Mouse (Mus musculus) CH12.LX (cell line): ENCODE measurements around the gene Trnp1. TPM values are rescaled to one million over a fixed set of nuclear protein-coding genes. Genes with fewer than 3 reads are reported as not detected.

ENCODE experiments used
- DNase-seq: peaks from one replicate; pipeline ENCODE4 v3.0.0-alpha.2; 2013; ENCODE audit errors: extremely low read depth
- H3K27ac ChIP-seq: 2 replicates; pipeline ENCODE4 v1.5.1; 2012; ENCODE audit warnings: low read depth, mild to moderate bottlenecking, control low read depth, moderate library complexity; ENCODE audit not compliant: insufficient read depth
- H3K27me3 ChIP-seq: replicated peaks from 2 replicates; pipeline ENCODE3; 2012; ENCODE audit warnings: inconsistent platforms
- H3K36me3 ChIP-seq, 2 experiments: replicated peaks in 1 of 2; 2 replicates each; pipeline versions ENCODE3 to v1.6.1; 2012; ENCODE audit warnings: inconsistent platforms in 1 of 2, low read length in 1 of 2, mild to moderate bottlenecking in 1 of 2, mixed read lengths in 1 of 2, moderate library complexity in 1 of 2; ENCODE audit not compliant: control insufficient read depth in 1 of 2, insufficient read depth in 1 of 2
- H3K4me1 ChIP-seq, 2 experiments: 2 replicates each; pipeline ENCODE4 v1.6.1; 2012; ENCODE audit warnings: inconsistent platforms in 1 of 2, moderate library complexity in 1 of 2; ENCODE audit not compliant: insufficient read depth in 2 of 2, control insufficient read depth in 1 of 2
- H3K4me2 ChIP-seq: 2 replicates; pipeline ENCODE4 v1.6.1; 2012; ENCODE audit warnings: low read depth, mild to moderate bottlenecking, control low read depth; ENCODE audit not compliant: poor library complexity, insufficient read depth, severe bottlenecking
- H3K4me3 ChIP-seq, 3 experiments: fragments of 150-350 bp in 1 of 3; sonication (generic) in 1 of 3; replicated peaks in 1 of 3; 2 replicates each; pipeline versions ENCODE3 to v1.5.1; 2011 to 2012; ENCODE audit warnings: low read depth in 2 of 3, low read length in 2 of 3, mild to moderate bottlenecking in 2 of 3, moderate library complexity in 2 of 3, control low read depth in 1 of 3, improper control_type of control experiment in 1 of 3, inconsistent platforms in 1 of 3, mixed read lengths in 1 of 3; ENCODE audit not compliant: poor library complexity in 1 of 3
- H3K79me2 ChIP-seq: replicated peaks from 2 replicates; pipeline ENCODE4 v1.6.1; 2012; ENCODE audit warnings: mild to moderate bottlenecking, moderate library complexity; ENCODE audit not compliant: control insufficient read depth, poor library complexity, insufficient read depth, severe bottlenecking; ENCODE audit errors: extremely low read depth
- H3K9ac ChIP-seq: 2 replicates; pipeline ENCODE4 v1.6.1; 2012; ENCODE audit warnings: low read depth, mild to moderate bottlenecking, control low read depth, moderate library complexity; ENCODE audit not compliant: insufficient read depth
- H3K9me3 ChIP-seq: replicated peaks from 2 replicates; pipeline ENCODE3; 2012; ENCODE audit warnings: low read length, inconsistent platforms, mixed read lengths
- BHLHE40 ChIP-seq: IDR thresholded peaks from 2 replicates; pipeline ENCODE4 v1.6.1; 2011; ENCODE audit warnings: mild to moderate bottlenecking, low read depth, low read length, improper control_type of control experiment
- CHD2 ChIP-seq: IDR thresholded peaks from 2 replicates; pipeline ENCODE4 v1.6.1; 2011; ENCODE audit warnings: low read length, improper control_type of control experiment
- CTCF ChIP-seq, 2 experiments: IDR thresholded peaks in 1 of 2; conservative IDR thresholded peaks in 1 of 2; 2 replicates each; pipeline ENCODE4 v1.5.1; 2011 to 2012; ENCODE audit warnings: low read depth in 2 of 2, low read length in 2 of 2, improper control_type of control experiment in 1 of 2, inconsistent platforms in 1 of 2, mild to moderate bottlenecking in 1 of 2, moderate library complexity in 1 of 2
- ELF1 ChIP-seq: IDR thresholded peaks from 2 replicates; pipeline ENCODE4 v1.6.1; 2014; ENCODE audit warnings: low read depth, mild to moderate bottlenecking, inconsistent platforms, low read length, improper control_type of control experiment
- HCFC1 ChIP-seq: IDR thresholded peaks from 2 replicates; pipeline ENCODE4 v1.6.1; 2012; ENCODE audit warnings: low read depth, mild to moderate bottlenecking, inconsistent platforms, low read length, improper control_type of control experiment
- JUN ChIP-seq: IDR thresholded peaks from 2 replicates; pipeline ENCODE4 v1.6.1; 2011; ENCODE audit warnings: low read depth, mild to moderate bottlenecking, low read length, improper control_type of control experiment, moderate library complexity; ENCODE audit not compliant: insufficient read depth
- MAFK ChIP-seq: IDR thresholded peaks from 2 replicates; pipeline ENCODE4 v1.6.1; 2011; ENCODE audit warnings: low read length, improper control_type of control experiment; ENCODE audit not compliant: insufficient replicate concordance
- MAZ ChIP-seq: IDR thresholded peaks from 2 replicates; pipeline ENCODE4 v1.6.1; 2012; ENCODE audit warnings: low read depth, mild to moderate bottlenecking, inconsistent platforms, low read length, improper control_type of control experiment, moderate library complexity
- MXI1 ChIP-seq: IDR thresholded peaks from 2 replicates; pipeline ENCODE4 v1.6.1; 2011; ENCODE audit warnings: mild to moderate bottlenecking, low read depth, low read length, improper control_type of control experiment
- MYC ChIP-seq: IDR thresholded peaks from 2 replicates; pipeline ENCODE4 v1.6.1; 2011; ENCODE audit warnings: low read depth, mild to moderate bottlenecking, improper control_type of control experiment, low read length
- PAX5 ChIP-seq: IDR thresholded peaks from 2 replicates; pipeline ENCODE4 v1.6.1; 2012; ENCODE audit warnings: low read length, inconsistent platforms, mixed read lengths
- POLR2A ChIP-seq: IDR thresholded peaks from 2 replicates; pipeline ENCODE4 v1.6.1; 2011; ENCODE audit warnings: low read depth, mild to moderate bottlenecking, improper control_type of control experiment, low read length
- RAD21 ChIP-seq: IDR thresholded peaks from 2 replicates; pipeline ENCODE4 v1.6.1; 2011; ENCODE audit warnings: low read depth, mild to moderate bottlenecking, low read length, improper control_type of control experiment, moderate library complexity
- SMC3 ChIP-seq: IDR thresholded peaks from 2 replicates; pipeline ENCODE4 v1.6.1; 2011; ENCODE audit warnings: low read depth, low read length, improper control_type of control experiment
- ZC3H11A ChIP-seq: IDR thresholded peaks from 2 replicates; pipeline ENCODE4 v1.6.1; 2012; ENCODE audit warnings: low read depth, mild to moderate bottlenecking, inconsistent platforms, low read length, improper control_type of control experiment
- ZMIZ1 ChIP-seq: IDR thresholded peaks from 2 replicates; pipeline ENCODE4 v1.6.1; 2012; ENCODE audit warnings: low read depth, mild to moderate bottlenecking, inconsistent platforms, low read length, improper control_type of control experiment
- ZNF384 ChIP-seq: IDR thresholded peaks from 2 replicates; pipeline ENCODE4 v1.6.1; 2012; ENCODE audit warnings: low read depth, low read length, improper control_type of control experiment, inconsistent platforms
- dilution Hi-C: fragments of 300-500 bp; cut with MboI; formaldehyde crosslinking; loops from 2 replicates; pipeline ENCODE4 v1.14.3; 2020; ENCODE audit warnings: low sequenced_read_pairs; ENCODE audit not compliant: extremely low pct_unique_long_range_greater_than_20kb, extremely low pct_ligation_motif_present
- in situ Hi-C: fragments of 300-500 bp; cut with MboI; formaldehyde crosslinking; loops from 3 replicates; pipeline ENCODE4 v1.14.3; 2019; ENCODE audit warnings: low sequenced_read_pairs, low pct_ligation_motif_present, low pct_unique_long_range_greater_than_20kb, mixed read lengths
- polyA plus RNA-seq: library from polyadenylated mRNA; unstranded; fragments of >175 nt; gene quantifications from 2 replicates; pipeline ENCODE4 v1.2.1, GENCODE M21; 2012; ENCODE audit warnings: low read depth; ENCODE audit not compliant: insufficient read length
- total RNA-seq, 2 experiments: library from RNA; depleted of rRNA; stranded (reverse); fragments of 300-350 nt in 1 of 2; fragments of >200 nt in 1 of 2; gene quantifications; 2 replicates each; pipeline ENCODE4 v1.2.3; 2012 to 2014

Trnp1 gene
- total and polyA plus RNA-seq, 3 experiments = not detected

DNA sequence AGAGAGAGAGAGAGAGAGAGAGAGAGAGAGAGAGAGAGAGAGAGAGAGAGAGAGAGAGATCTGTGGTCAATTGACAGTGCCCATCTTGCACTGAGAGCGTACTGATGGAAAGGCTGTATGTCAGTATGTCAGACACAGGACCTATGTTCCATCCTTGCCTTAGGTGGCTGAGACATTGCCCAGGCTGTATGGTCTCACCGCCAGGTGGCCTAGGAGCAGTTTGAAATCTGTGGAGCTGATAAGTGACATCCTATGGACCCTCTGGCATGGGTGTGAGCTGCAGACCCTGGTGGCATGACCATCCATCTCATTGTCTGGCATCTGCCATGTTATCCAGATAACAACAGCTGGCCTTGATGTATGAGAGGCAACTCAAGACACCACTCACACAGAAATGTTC lies 24.5 kb downstream of the Trnp1 start:
- Histone ChIP-seq H3K27me3 (peaks cover 67% of the 10 kb centered on the region), H3K4me2 (no peak overlapping the region), H3K27ac (no peak overlapping the region), H3K79me2 (no peaks in the 10 kb centered on the region), H3K36me3 (no peaks in the 10 kb centered on the region), H3K9me3 (peaks cover 5% of the 10 kb centered on the region), H3K4me3 (no peak overlapping the region), H3K4me1 (peaks cover 0 to 3% of the 10 kb centered on the region in 2 experiments; a peak in 1 of 4 replicates), H3K9ac (no peak overlapping the region)
- no peak for DNase-seq
- in situ Hi-C loops = no loop called here
- dilution Hi-C loops = no loop called here
- peak; percentile 15; the same call in 1 of the 2 replicates for TF ChIP-seq SMC3
- TF ChIP-seq BHLHE40 = no peak
- TF ChIP-seq CTCF (conservative IDR thresholded peaks at IDR 0.05 in 1 of 2, IDR thresholded peaks at IDR 0.05 in 1 of 2; ENCODE audit: low read depth in 2 of 2, low read length in 2 of 2) = peak in 1 of 2 experiments; percentile 39; a peak in 2 of 4 replicates

DNA sequence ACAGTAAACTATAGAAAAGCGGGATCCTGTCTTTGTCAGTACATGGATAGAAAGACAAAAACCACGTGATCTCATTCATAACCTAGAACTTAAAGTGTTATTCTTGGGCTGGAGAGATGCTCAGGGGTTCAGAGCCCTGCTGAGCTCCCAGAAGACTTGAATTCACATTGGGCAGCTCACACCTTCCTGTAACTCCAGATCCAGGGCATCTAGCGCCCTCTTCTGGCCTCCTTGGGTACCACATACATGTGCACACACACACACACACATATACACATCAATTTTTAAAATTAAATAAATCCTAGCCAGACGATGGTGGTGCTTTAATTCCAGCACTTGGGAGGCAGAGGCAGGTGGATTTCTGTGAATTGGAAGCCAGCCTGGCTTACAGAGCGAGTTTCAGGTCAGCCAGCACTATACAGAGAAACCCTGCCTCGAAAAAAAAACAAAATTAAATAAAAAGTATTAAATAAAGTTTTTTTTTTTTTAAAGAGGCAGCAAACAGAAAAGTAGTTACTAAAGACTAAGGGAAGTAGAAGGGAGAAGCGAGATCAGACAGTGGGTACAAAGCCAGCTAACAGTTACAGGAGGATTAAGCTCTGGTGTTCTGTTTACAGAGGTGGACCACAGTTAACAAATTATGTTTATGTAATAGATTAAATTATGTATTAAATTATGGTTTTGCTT lies 27.1 kb downstream of the Trnp1 start:
- H3K9me3 ChIP-seq = peaks cover 5% of the 10 kb centered on the region
- peaks cover 0 to 7% of the 10 kb centered on the region in 2 experiments; a peak in 2 of 4 replicates for H3K4me1 ChIP-seq
- dilution Hi-C loops (no loop called here), in situ Hi-C loops (no loop called here)
- no peaks in the 10 kb centered on the region for H3K36me3 ChIP-seq
- peaks cover 50% of the 10 kb centered on the region for H3K27me3 ChIP-seq
- no peak overlapping the region for H3K4me3 ChIP-seq
- H3K79me2 ChIP-seq = no peaks in the 10 kb centered on the region
- no peak overlapping the region for H3K4me2 ChIP-seq
- no peak for TF ChIP-seq CHD2
- no peak for TF ChIP-seq BHLHE40
- TF ChIP-seq MXI1 = no peak
- no peak for TF ChIP-seq POLR2A
- no peak for TF ChIP-seq ZMIZ1
- no peak for TF ChIP-seq MAFK
- TF ChIP-seq RAD21 = no peak
- TF ChIP-seq HCFC1 = no peak
- TF ChIP-seq ELF1 = no peak
- no peak for TF ChIP-seq ZC3H11A
- TF ChIP-seq CTCF (conservative IDR thresholded peaks at IDR 0.05 in 1 of 2, IDR thresholded peaks at IDR 0.05 in 1 of 2; ENCODE audit: low read depth in 2 of 2, low read length in 2 of 2) = 0 out of 4 replicates have a peak, but pooled peaks of 1 of the 2 experiments have one; percentile 8
- no peak for TF ChIP-seq PAX5
- no peak for TF ChIP-seq MYC
- TF ChIP-seq ZNF384 = peak; percentile 30; the same call in 1 of the 2 replicates
- TF ChIP-seq MAZ = no peak
- TF ChIP-seq JUN = no peak
- H3K9ac ChIP-seq = no peak overlapping the region
- no peak for DNase-seq
- no peak overlapping the region for H3K27ac ChIP-seq
